Mouse (Mus musculus) gastrocnemius, postnatal 25 days (tissue): ENCODE measurements around the gene Cnn1. TPM values are rescaled to one million over a fixed set of nuclear protein-coding genes. Genes with fewer than 3 reads are reported as not detected.
A peak's percentile ranks its signal among the peaks of the same experiment; 100 is the strongest.

Experiments used
- DNase-seq: peaks from one replicate; pipeline ENCODE4 v3.0.0; 2022
- long read RNA-seq, 2 experiments: library from polyadenylated mRNA; stranded (forward); transcript quantifications; one replicate each; pipeline ENCODE4 v2.0.0; 2021
- total RNA-seq, 2 experiments: library from RNA; stranded (reverse); gene quantifications; 1 replicate in 1 of 2; 2 replicates in 1 of 2; pipeline ENCODE4 v1.2.3; 2021

Gene Cnn1
- 1 to 10 TPM; 4.2 to 8.1 TPM for total RNA-seq
- long read RNA-seq, experiment 1, partial matches to known transcripts: 0 of 4 reads
- long read RNA-seq, experiment 1, other reads (novel, unspliced or antisense): 4 of 4 reads
- long read RNA-seq, experiment 2, partial matches to known transcripts: 0 of 1 reads
- long read RNA-seq, experiment 2, other reads (novel, unspliced or antisense): 0 of 1 reads

DNA sequence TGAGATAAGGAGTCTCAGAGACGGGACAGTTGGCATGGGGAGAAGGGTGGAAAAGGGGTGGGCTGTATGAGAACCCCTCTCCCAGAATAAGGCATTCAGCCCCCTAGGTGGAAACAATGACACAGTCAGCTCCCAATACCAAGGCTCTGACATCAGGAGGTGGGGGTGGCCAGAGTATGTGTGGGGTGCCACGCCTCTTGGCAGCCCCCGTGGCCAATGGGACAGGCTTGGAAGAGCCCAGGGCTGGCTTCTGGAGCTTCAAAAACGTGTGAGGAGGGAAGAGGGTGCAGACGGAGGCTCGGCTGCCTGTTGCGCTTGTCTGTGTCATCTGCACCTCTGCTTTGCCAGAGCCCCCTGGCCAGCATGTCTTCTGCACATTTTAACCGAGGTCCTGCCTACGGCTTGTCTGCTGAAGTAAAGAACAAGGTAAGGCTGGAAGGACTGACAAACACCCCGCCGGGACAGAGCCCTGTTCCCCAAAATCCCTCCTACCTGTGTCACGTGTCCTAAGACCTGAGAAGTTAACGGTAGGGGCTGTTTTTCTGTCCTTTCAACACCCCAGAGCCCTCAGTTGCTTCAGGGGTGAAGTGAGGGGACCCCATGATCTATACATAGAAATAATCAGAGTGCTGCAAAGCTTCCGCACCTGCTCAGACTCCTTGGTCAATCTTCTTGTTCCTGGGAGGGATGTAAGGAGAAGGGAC, at the start of gene Cnn1:
Gene Cnn1, plus strand, starts transcription at position 224 of the 704 bp plus-strand sequence.
- no peak for DNase-seq

DNA sequence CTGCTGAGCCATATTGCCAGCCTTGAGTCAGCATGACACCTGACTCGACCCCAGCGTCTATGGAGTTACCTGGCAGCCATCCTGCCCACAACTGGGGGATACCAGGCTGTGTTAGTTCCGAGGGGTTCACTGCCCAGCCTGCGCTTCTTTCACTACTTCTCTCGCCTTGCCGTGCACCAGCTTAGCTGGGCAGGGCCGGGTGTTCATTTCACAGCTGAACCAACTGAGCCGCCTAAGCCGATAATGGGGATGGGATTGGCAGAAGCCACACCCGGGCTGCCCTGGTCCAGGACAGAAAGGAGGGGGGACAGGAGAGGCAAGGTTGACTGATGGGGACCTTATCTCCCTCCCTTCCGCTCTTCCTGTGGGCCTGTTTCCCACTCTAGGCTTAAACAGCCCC, 49.7 kb upstream of the Cnn1 start:
- DNase-seq: no peak

- DNase-seq: no peak
These were observed 49.2 kb upstream of the Cnn1 start for GRCm38 (mm10) chr9:22049721-22050270.

GRCm38 (mm10) chr9:22050351-22050889, 48.6 kb upstream of the Cnn1 start:
- DNase-seq: peak; percentile 33

- DNase-seq: no peak
These were observed 47.7 kb upstream of the Cnn1 start for GRCm38 (mm10) chr9:22051161-22051957.

DNA sequence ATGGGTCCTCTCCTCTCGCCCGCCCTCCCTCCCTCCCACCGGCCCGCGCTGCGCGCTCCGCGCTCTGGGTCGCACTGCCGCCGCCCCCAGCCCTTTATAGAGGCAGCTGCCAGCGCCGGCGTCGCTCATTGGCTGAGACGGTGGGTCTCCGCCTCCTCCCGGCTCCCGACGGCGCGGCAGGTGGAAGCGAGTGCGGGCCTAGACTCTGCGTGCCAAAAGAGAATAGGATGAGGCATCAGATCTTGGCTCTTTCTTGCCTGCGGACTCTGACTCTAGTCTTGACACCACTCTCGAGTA, 47.1 kb upstream of the Cnn1 start, which contains the start of gene Elavl3:
Gene Elavl3, minus strand, starts transcription at position 66 of the 297 bp plus-strand sequence.
- DNase-seq: no peak

DNA sequence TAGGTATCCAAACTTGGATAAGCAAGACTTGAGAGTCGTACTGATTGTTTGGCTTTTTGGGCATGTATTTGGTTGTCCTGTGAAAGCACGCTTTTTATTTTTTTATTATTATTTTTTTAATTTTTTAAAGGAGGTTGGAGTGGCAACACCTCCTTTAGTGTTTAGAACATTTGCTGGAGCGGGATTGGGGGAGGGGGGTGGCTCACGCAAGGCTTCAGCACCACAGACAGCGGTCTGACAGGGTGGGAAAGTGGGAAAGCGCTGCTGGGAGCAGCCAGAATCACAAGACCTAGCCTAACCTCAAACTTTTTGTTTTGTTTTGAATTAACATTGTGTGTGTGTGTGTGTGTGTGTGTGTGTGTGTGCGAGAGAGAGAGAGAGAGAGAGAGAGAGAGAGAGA, 45.4 kb upstream of the Cnn1 start:
- DNase-seq: no peak

GRCm38 (mm10) chr9:22054411-22055076, 44.5 kb upstream of the Cnn1 start:
- no peak for DNase-seq

DNA sequence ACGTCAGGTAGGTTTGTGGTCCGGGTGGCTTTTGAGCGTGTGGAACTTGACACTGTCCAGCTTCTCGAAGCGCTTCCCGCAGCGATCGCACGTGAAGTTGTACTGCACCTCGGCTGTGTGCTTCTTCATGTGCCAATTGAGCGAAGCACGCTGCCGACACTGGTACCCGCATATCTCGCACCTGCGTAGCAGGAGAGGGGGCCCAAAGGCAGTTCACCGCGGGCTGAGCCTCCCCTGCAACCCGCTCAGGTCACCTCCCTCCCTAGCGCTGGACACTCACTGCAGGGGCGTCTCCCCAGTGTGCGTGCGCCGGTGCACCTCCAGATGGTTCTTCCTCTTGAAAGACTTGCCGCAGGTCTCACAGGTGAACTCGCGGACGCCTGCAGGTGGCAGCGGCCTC, 43.3 kb upstream of the Cnn1 start:
- DNase-seq: no peak

DNA sequence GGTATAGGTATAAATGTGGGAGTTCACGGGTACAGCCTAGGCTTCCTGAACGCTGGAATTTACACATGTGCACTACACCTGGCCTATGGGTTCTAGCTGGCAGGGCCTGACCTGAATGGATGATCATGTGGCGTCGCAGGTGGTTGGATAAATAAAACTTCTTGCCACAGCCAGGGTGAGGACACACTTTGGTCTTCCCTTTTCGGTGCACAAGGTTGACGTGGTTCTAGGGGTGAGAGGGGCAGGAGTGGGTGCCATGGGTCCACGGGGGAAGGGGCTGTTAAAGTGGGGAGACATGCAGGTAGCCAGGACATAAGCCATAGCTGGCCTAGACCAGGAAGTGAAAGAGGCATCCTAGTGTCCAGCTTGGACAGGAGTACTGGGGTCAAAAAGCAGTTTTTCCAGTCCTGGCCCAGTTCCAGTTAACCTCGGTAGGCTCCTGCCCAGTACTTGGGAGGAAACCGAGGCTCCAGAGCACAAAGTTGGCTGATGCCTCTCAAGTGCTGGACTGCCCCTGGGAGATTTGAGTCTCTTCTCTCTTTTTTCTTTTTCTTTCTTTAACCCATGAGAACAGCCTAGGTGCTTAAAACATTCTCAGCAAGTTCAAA, 42.6 kb upstream of the Cnn1 start:
- DNase-seq: no peak

GRCm38 (mm10) chr9:22057031-22057517, 41.9 kb upstream of the Cnn1 start:
- DNase-seq: no peak

GRCm38 (mm10) chr9:22058011-22058424, 41.0 kb upstream of the Cnn1 start:
- no peak for DNase-seq

- DNase-seq: no peak
These were observed 37.7 kb upstream of the Cnn1 start for GRCm38 (mm10) chr9:22061339-22061738.

GRCm38 (mm10) chr9:22064341-22064740, 34.7 kb upstream of the Cnn1 start:
- no peak for DNase-seq

DNA sequence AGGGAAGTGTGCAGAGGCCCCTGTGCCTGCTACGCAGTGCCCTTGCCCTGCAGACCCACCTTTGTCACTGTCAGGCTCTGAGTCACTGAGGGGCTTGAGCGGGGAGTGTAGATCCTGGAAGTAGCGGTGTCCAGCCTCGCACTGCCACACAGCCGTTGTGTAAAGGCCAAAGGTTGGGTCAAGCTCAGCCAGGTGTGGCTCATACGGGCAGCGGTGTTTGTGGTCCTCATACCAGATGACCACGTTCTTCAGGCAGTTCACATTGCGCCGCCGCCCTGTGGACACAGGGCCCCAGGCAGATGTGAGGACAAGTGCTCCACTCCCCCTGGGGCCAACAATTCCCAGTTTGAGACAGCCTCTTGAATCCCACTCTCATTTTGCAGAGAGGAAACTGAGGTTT, 33.4 kb upstream of the Cnn1 start:
- no peak for DNase-seq

- DNase-seq: no peak
These were observed 32.6 kb upstream of the Cnn1 start for GRCm38 (mm10) chr9:22066433-22066832.

GRCm38 (mm10) chr9:22067195-22067594, 31.8 kb upstream of the Cnn1 start:
- DNase-seq: no peak

DNA sequence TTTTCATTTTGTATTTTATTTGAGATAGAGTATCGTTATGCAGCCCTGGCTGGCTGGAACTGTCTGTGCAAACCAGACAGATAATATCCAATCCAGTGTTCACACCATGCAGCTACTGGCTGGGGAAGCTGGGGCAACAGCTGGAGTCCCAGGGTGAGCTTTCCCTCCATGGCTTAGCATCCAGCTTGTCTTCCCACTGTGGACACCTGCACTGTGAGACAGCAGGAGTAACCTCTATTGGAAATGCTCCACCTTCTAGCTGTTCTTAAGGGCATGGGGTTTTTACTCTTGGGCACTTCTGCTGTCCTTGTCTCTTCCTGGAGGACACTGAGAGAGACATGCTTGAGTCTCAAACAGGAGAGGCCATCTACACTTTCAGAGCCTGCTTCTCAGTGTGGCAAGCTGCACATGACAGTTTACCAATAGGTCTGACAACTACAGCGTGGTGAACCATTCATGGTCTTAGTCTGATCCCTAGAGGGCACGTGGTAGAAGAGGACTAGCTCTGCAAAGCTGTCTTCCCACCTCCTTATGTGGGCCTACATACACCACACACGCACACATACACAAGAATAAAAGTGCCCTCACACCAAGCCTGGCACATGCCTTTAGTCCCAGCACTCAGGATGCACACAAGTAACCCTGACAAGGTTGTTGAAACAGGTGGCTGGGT, 29.0 kb upstream of the Cnn1 start:
- no peak for DNase-seq

DNA sequence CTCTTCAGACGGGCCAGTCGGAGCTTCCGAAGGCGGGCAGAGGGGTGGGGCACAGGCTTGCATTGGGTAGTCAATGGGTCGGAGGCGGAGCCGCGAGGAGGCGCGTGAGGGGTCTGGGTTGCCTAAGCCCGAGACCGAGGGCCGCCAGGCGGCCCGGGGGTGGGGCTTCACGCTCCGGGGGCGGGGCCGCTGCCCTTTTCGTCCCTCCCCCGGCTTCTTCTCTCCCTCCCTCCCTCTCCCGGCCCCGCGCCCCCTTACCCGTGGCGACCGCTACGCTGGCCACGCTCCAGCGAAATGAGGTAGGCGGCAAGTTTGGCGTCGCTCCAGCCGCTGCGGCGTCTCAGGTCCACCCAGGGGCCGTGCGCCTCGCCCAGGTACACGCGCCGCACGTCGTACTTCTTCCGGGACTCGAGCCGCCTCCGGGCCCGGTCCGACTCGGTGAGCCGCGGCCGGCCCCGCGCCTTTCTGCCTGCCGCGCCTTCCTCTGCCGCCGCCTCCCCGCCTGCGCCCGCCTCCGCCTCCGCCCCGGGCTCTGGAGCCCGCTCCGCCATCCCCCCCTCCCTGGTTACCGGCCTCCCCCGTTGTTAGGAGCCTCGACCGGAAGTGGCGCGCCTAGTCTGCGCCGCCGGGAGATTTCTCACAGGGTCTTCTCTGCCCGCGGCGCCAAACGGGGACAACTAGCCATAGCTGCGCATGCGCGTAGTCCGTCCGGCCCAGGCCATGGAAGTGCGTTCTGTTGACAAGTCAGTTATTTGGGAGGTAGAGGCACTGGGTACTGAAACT, 28.0 kb upstream of the Cnn1 start, which contains the start of the genes Gm49318 and Zfp653:
Gene Gm49318, minus strand, starts transcription at position 469 of the 783 bp plus-strand sequence.
Gene Zfp653, minus strand, starts transcription at position 586 of the 783 bp plus-strand sequence.
- DNase-seq: peak; percentile 96

GRCm38 (mm10) chr9:22072276-22072675, 26.7 kb upstream of the Cnn1 start:
- DNase-seq: no peak
